Mouse (Mus musculus) forebrain, embryonic 10.5 days (tissue): Measurements from ENCODE around the gene Usp3. TPM values are rescaled to one million over a fixed set of nuclear protein-coding genes. Genes with fewer than 3 reads are reported as not detected.

Experiments
- DNase-seq: peaks from one replicate; pipeline ENCODE4 v3.0.0-alpha.2; 2017; ENCODE audit warnings: low spot score; ENCODE audit errors: extremely low spot score
- H3K27ac ChIP-seq: fragments of 300-500 bp; sonication (generic); 2 replicates; pipeline ENCODE4 v1.5.1; 2016; ENCODE audit warnings: mild to moderate bottlenecking
- H3K27me3 ChIP-seq: fragments of 300-500 bp; sonication (generic); 2 replicates; pipeline ENCODE4 v1.6.1; 2016; ENCODE audit warnings: mild to moderate bottlenecking; ENCODE audit not compliant: poor library complexity, severe bottlenecking
- H3K36me3 ChIP-seq: fragments of 300-500 bp; sonication (generic); replicated peaks from 2 replicates; pipeline ENCODE4 v1.6.1; 2016; ENCODE audit warnings: mild to moderate bottlenecking, moderate library complexity
- H3K4me1 ChIP-seq: fragments of 300-500 bp; sonication (generic); 2 replicates; pipeline ENCODE4 v1.6.1; 2016
- H3K4me3 ChIP-seq: fragments of 300-500 bp; sonication (generic); 2 replicates; pipeline ENCODE4 v1.5.1; 2016; ENCODE audit warnings: mild to moderate bottlenecking, moderate library complexity
- H3K9me3 ChIP-seq: fragments of 300-500 bp; sonication (generic); 2 replicates; pipeline ENCODE4 v1.6.1; 2016; ENCODE audit warnings: mild to moderate bottlenecking, moderate library complexity
- WGBS: fragments of 180-500 bp; shearing (Covaris S2); methylation state at CpG from one replicate; pipeline ENCODE4 v1.1.7; 2016; 5-methylcytosine and 5-hydroxymethylcytosine counted together
- polyA plus RNA-seq: library from polyadenylated mRNA; unstranded; fragments of >200 nt; fragmentation: Nextera tagmentation; extraction: Ambion mirVana; gene quantifications from 2 replicates; pipeline ENCODE4 v1.2.1, GENCODE M21; 2016

Usp3 gene
- polyA plus RNA-seq, 1 experiment from 2014 or later: 101 TPM

DNA sequence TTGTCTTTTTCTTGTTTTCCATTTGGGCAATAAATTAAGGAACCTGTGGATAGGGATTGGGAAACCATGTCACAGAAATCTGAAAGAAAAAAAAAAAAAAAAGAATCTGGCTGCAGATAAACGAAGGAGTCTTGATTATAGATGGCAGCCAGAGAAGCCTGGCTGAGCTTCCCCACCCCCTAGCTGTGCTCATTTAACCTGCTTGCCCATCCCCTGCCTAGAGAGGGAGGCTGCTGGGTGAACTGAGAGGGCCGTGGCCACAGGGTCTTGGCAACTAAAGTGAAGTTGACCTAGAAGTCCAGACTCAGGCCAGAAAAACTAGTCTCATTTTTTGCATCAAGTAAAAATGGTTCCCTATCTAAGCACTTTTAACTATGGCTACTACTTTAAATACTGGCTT is 82.0 kb downstream of the Usp3 start:
- DNase-seq: peak; percentile 25
- Histone ChIP-seq H3K4me1 (peaks cover 77% of the 10 kb centered on the region), H3K36me3 (peaks cover 74% of the 10 kb centered on the region), H3K27me3 (no peaks in the 10 kb centered on the region), H3K4me3 (peak overlapping the region; percentile 71), H3K9me3 (no peaks in the 10 kb centered on the region), H3K27ac (peak overlapping the region; percentile 96)
- WGBS: 6% methylated on average over 2 of the region's 2 CpGs

GRCm38 (mm10) chr9:66510351-66510841 is 82.5 kb downstream of the Usp3 start:
- WGBS: 80% methylated on average over 7 of the region's 7 CpGs
- Histone ChIP-seq H3K27ac (peak overlapping the region; percentile 96), H3K36me3 (peaks cover 72% of the 10 kb centered on the region), H3K4me1 (peaks cover 83% of the 10 kb centered on the region), H3K27me3 (no peaks in the 10 kb centered on the region), H3K4me3 (no peak overlapping the region; the same call in 1 of the 2 replicates), H3K9me3 (no peaks in the 10 kb centered on the region)
- DNase-seq: no peak

DNA sequence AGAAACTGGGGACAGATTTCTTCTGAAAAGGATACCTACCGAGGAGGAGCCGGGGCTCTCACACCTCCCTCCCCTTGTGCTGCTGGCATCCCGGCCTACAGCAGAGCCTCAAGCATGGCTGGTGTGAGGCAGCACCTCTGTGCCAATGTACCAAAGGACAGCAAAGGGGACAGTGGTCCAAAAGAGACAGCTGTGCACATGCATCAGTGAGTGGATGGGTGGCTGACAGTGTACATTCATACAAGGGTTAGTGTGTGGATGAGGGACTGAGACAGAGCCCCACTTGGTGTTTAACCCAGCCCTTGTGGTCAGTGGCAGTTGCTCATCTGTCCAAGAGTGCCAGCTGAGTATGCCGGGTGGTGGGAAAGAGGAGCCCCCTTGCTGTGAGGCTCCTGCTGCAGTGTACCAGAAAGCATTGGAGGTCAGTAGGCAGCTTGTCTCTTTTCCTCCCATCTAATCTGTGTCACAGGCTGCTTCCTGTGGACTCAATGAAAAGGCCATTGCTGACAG is 84.0 kb downstream of the Usp3 start:
- Histone ChIP-seq H3K4me3 (no peak overlapping the region), H3K36me3 (peaks cover 72% of the 10 kb centered on the region), H3K27ac (peak overlapping the region; percentile 53; the same call in 1 of the 2 replicates), H3K27me3 (no peaks in the 10 kb centered on the region), H3K4me1 (peaks cover 93% of the 10 kb centered on the region), H3K9me3 (no peaks in the 10 kb centered on the region)
- DNase-seq: no peak
- 83% methylated on average over 4 of the region's 4 CpGs for WGBS

- Histone ChIP-seq H3K36me3 (peaks cover 71% of the 10 kb centered on the region), H3K27me3 (no peaks in the 10 kb centered on the region), H3K4me1 (peaks cover 92% of the 10 kb centered on the region), H3K27ac (0 out of 2 replicates have a peak overlapping the region, but pooled peaks have one; percentile 21), H3K4me3 (no peak overlapping the region), H3K9me3 (no peaks in the 10 kb centered on the region)
- 88% methylated on average over 3 of the region's 3 CpGs for WGBS
- no peak for DNase-seq
Observed at GRCm38 (mm10) chr9:66507684-66508083, 85.3 kb downstream of the Usp3 start.

DNA sequence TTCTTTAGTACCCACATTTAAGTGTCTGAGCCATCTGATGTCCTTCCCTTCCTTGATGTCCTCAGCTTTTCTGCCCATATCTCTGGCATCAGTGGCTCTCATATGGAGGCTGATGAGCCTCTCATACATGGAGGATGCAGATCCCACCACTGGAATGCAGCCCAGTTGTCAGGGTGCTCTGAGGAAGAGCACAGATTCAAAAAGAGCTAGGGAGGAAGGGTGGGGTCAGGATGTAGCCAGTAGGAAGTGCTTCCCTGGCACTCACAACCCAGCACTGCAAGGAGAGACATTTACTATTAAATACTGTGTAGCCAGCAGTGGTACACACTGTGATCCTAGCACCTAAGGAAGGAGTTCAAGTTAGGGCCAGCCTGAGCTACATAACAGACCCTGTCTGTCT is 86.5 kb downstream of the Usp3 start:
- Histone ChIP-seq H3K4me1 (peaks cover 86% of the 10 kb centered on the region), H3K27me3 (no peaks in the 10 kb centered on the region), H3K27ac (peak overlapping the region; percentile 87), H3K9me3 (no peaks in the 10 kb centered on the region), H3K36me3 (peaks cover 83% of the 10 kb centered on the region), H3K4me3 (no peak overlapping the region)
- no peak for DNase-seq

DNA sequence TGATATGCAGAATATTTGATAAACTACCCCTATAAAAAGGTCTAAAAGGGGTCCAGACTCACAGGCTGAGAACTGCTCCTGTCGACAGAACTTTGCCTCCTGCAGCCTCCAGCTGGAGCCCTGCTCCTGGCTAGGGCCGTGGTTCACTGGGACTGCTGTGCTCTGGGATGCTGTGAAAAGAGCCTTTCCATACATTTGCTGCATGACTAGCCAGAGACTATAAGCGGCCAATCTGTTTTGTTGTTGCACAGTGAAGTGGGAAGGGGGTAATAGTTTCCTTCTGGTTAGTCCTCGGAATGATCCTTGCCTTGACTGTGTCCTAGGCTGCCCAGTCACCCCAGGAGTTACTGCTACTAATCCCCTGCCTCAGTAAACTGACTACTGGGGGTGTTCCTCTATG is 86.9 kb downstream of the Usp3 start:
- H3K36me3 ChIP-seq: peaks cover 87% of the 10 kb centered on the region
- H3K4me3 ChIP-seq: no peak overlapping the region
- no peaks in the 10 kb centered on the region for H3K9me3 ChIP-seq
- DNase-seq: peak; percentile 71
- no peaks in the 10 kb centered on the region for H3K27me3 ChIP-seq
- WGBS: 17% methylated on average over 4 of the region's 4 CpGs
- H3K27ac ChIP-seq: peak overlapping the region; percentile 87
- H3K4me1 ChIP-seq: peaks cover 82% of the 10 kb centered on the region

- Histone ChIP-seq H3K27me3 (no peaks in the 10 kb centered on the region), H3K9me3 (no peaks in the 10 kb centered on the region), H3K27ac (peak overlapping the region; percentile 87), H3K4me3 (no peak overlapping the region; the same call in 1 of the 2 replicates), H3K4me1 (peaks cover 75% of the 10 kb centered on the region), H3K36me3 (peaks cover 92% of the 10 kb centered on the region)
- no peak for DNase-seq
- WGBS: 70% methylated on average over 9 of the region's 9 CpGs
Observed at GRCm38 (mm10) chr9:66505141-66505917, 87.6 kb downstream of the Usp3 start.

- peak overlapping the region; percentile 87; the same call in 1 of the 2 replicates for H3K27ac ChIP-seq
- peaks cover 67% of the 10 kb centered on the region for H3K4me1 ChIP-seq
- H3K27me3 ChIP-seq: no peaks in the 10 kb centered on the region
- 93% methylated on average over 13 of the region's 13 CpGs for WGBS
- DNase-seq: no peak
- no peak overlapping the region for H3K4me3 ChIP-seq
- peaks cover 91% of the 10 kb centered on the region for H3K36me3 ChIP-seq
- no peaks in the 10 kb centered on the region for H3K9me3 ChIP-seq
Observed at GRCm38 (mm10) chr9:66504518-66504917, 88.4 kb downstream of the Usp3 start.

DNA sequence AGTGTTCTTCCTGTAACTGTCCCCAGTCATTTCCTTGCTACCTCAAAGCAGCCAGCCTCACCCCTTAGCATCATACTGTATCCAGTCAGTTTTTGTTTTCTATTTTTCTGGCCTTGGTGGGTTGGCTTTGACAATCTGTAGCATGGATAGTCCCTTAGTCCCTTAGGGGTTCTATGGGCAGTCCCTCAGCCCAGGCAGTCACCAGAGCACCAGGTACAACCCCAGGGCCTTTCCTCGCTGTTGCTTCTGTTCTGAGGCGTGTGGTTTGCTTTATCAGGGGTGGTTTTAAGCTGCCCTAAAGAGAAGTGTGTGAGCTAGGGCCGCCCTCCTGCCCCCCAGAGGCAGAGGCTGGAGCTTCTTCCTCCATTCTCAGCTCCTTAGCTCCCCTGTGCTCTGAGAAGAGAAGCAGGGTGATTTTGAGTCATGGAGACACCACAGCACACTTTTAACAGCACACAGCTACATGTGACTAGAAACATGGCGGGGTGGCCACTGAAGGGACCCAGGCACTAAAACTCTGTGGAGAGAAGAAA is 89.0 kb downstream of the Usp3 start:
- Histone ChIP-seq H3K27ac (peak overlapping the region; percentile 87), H3K27me3 (no peaks in the 10 kb centered on the region), H3K9me3 (no peaks in the 10 kb centered on the region), H3K4me3 (no peak overlapping the region), H3K4me1 (peaks cover 62% of the 10 kb centered on the region), H3K36me3 (peaks cover 91% of the 10 kb centered on the region)
- DNase-seq: no peak
- WGBS: 77% methylated on average over 4 of the region's 4 CpGs

- peaks cover 91% of the 10 kb centered on the region for H3K36me3 ChIP-seq
Observed at GRCm38 (mm10) chr9:66501248-66501647, 91.7 kb downstream of the Usp3 start.

GRCm38 (mm10) chr9:66493992-66494391 is 99.0 kb downstream of the Usp3 start:
- Histone ChIP-seq H3K27ac (no peak overlapping the region), H3K27me3 (no peaks in the 10 kb centered on the region), H3K4me1 (no peaks in the 10 kb centered on the region), H3K9me3 (no peaks in the 10 kb centered on the region), H3K36me3 (peaks cover 99% of the 10 kb centered on the region), H3K4me3 (no peak overlapping the region)
- DNase-seq: no peak

More at GRCm38 (mm10) chr9:66501248-66501647, 91.7 kb downstream of the Usp3 start:
- WGBS: 83% methylated on average over 2 of the region's 2 CpGs
- Histone ChIP-seq H3K27ac (no peak overlapping the region), H3K27me3 (no peaks in the 10 kb centered on the region), H3K4me3 (no peak overlapping the region), H3K9me3 (no peaks in the 10 kb centered on the region), H3K4me1 (peaks cover 41% of the 10 kb centered on the region)
- no peak for DNase-seq

DNA sequence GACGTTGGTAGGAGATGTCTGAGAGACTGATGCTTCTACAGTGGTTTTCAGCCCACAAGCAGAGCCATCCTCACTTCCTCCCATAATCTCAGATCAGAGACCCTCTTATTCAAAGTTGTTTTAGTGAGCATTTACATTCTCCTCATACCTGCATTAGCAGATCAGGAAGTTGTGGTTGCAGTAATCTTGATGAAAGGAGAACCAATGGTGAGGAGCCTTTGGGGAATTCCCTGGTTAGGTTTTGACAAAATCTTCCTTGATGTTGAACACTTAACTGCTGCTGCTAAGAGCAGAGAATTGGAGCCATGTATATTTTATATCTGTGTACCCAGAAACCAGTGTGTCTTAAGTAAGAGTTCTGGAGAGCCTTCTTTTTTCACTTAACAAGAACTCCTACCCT is 100.6 kb downstream of the Usp3 start:
- no peak overlapping the region for H3K4me3 ChIP-seq
- 96% methylated on average over 1 of the region's 1 CpGs for WGBS
- no peak overlapping the region for H3K27ac ChIP-seq
- H3K36me3 ChIP-seq: peaks cover 99% of the 10 kb centered on the region
- no peaks in the 10 kb centered on the region for H3K27me3 ChIP-seq
- DNase-seq: no peak
- no peaks in the 10 kb centered on the region for H3K4me1 ChIP-seq
- H3K9me3 ChIP-seq: no peaks in the 10 kb centered on the region

GRCm38 (mm10) chr9:66488786-66489185 is 104.2 kb downstream of the Usp3 start:
- no peak for DNase-seq
- Histone ChIP-seq H3K27me3 (no peaks in the 10 kb centered on the region), H3K36me3 (peaks cover 99% of the 10 kb centered on the region), H3K4me1 (no peaks in the 10 kb centered on the region), H3K4me3 (no peak overlapping the region), H3K9me3 (no peaks in the 10 kb centered on the region), H3K27ac (no peak overlapping the region)
